Mouse (Mus musculus): ENCODE results near the gene Tcea2. TPM values are rescaled to one million over a fixed set of nuclear protein-coding genes. Genes with fewer than 3 reads are reported as not detected.
A peak's percentile ranks its signal among the peaks of the same experiment; 100 is the strongest.

Gene Tcea2
- 22.9 TPM for polyA plus RNA-seq (2021)

- in situ Hi-C loops (cut with MboI; ENCODE audit: low pct_unique_long_range_greater_than_20kb): loop anchor here (5.0 kb wide), 1 partner anchor 38 kb away; no protein-coding TSS in a partner anchor
- TF ChIP-seq CTCF (IDR thresholded peaks at IDR 0.05): no peak
- POLR2A ChIA-PET: interaction anchor here (0.5 to 0.7 kb wide), 2 partner anchors 97 to 290 kb away, joined by 3 to 4 read pairs; no protein-coding TSS in a partner anchor
- ATAC-seq: peak; percentile 46
- peak; percentile 35 for DNase-seq (ENCODE audit: low read depth, low spot score)
- H3K27me3 ChIP-seq: no peaks in the 10 kb centered on the region
- CTCF ChIA-PET: interaction anchor here (1.1 to 6.4 kb wide), 7 partner anchors 10 to 184 kb away, joined by 3 to 135 read pairs (median 6); partner anchors contain the start of genes Gm29797 and Tpd52l2
Observed at GRCm38 (mm10) chr2:181679951-181680715, at the start of gene Tcea2. Gene Tcea2, plus strand, starts transcription at chr2:181680310.

GRCm38 (mm10) chr2:181632624-181633023 lies 47.5 kb upstream of the Tcea2 start:
- no peak for DNase-seq (ENCODE audit: low read depth, low spot score)
- no peak for TF ChIP-seq CTCF (IDR thresholded peaks at IDR 0.05)
- no peak for ATAC-seq
- ChIA-PET POLR2A (no interaction called here), CTCF (interaction anchor here (0.7 to 2.2 kb wide), 3 partner anchors 11 to 46 kb away, joined by 3 to 15 read pairs (median 5); no protein-coding TSS in a partner anchor)
- H3K27me3 ChIP-seq: no peaks in the 10 kb centered on the region
- in situ Hi-C loops (cut with MboI; ENCODE audit: low pct_unique_long_range_greater_than_20kb): no loop called here

DNA sequence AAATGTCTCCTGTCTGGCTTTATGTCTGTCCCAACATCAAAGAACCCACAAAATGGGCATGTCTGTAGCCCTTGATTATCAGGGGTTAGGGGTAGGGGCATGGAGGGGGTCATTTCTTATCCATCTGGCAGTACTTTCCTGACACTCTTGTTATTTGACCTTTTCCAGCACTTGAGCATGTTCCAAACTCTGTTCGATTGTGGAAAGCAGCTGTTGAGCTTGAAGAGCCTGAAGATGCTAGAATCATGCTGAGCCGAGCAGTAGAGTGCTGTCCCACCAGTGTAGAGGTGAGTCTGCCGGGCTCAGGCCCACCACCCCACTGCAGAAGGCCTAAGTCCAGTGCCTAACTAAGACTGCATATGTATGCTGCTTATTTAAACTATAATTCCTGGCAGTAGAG lies 44.2 kb upstream of the Tcea2 start:
- DNase-seq (ENCODE audit: low read depth, low spot score) (no peak), ATAC-seq (no peak)
- POLR2A ChIA-PET: no interaction called here
- H3K27me3 ChIP-seq: no peaks in the 10 kb centered on the region
- CTCF ChIA-PET: interaction anchor here (1.1 to 4.0 kb wide), 7 partner anchors 8 to 45 kb away, joined by 3 to 18 read pairs (median 4); no protein-coding TSS in a partner anchor
- in situ Hi-C loops (cut with MboI; ENCODE audit: low pct_unique_long_range_greater_than_20kb): no loop called here
- TF ChIP-seq CTCF (IDR thresholded peaks at IDR 0.05): no peak

- POLR2A ChIA-PET: no interaction called here
- in situ Hi-C loops (cut with MboI; ENCODE audit: low pct_unique_long_range_greater_than_20kb): loop anchor here (5.0 kb wide), 1 partner anchor 33 kb away; no protein-coding TSS in a partner anchor
- H3K27me3 ChIP-seq: no peaks in the 10 kb centered on the region
- peak; percentile 89 for TF ChIP-seq CTCF (IDR thresholded peaks at IDR 0.05)
- peak; percentile 9 for DNase-seq (ENCODE audit: low read depth, low spot score)
- CTCF ChIA-PET: interaction anchor here (0.8 to 8.2 kb wide), 10 partner anchors 9 to 34 kb away, joined by 3 to 83 read pairs (median 6); no protein-coding TSS in a partner anchor
- ATAC-seq: no peak
Observed at GRCm38 (mm10) chr2:181644361-181644760, 35.7 kb upstream of the Tcea2 start.

DNA sequence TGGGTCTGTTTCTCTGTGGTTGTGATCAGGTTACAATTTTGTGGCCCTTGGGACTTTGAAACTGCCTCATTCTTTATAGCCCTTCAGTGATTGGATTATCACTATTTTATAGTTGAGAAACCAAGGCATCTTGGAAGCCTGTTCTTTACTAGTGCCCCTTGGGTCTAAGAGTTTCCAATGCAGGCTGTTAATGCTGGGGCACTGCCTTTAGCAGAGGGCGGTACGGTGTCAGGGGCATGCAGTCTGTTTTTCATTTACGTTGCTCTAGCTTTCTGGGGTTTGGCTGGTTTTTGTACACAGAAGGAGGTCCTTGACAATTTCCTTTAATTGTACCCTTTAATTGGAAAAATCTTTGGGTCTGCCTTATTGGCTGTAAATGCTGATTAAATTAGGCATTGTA lies 34.4 kb upstream of the Tcea2 start:
- no peak for ATAC-seq
- POLR2A ChIA-PET: no interaction called here
- no peak for DNase-seq (ENCODE audit: low read depth, low spot score)
- H3K27me3 ChIP-seq: no peaks in the 10 kb centered on the region
- CTCF ChIA-PET: interaction anchor here (1.2 to 8.2 kb wide), 5 partner anchors 13 to 32 kb away, joined by 3 to 83 read pairs (median 11); no protein-coding TSS in a partner anchor
- in situ Hi-C loops (cut with MboI; ENCODE audit: low pct_unique_long_range_greater_than_20kb): no loop called here
- TF ChIP-seq CTCF (IDR thresholded peaks at IDR 0.05): no peak

GRCm38 (mm10) chr2:181646626-181647472 lies 33.3 kb upstream of the Tcea2 start:
- DNase-seq (ENCODE audit: low read depth, low spot score) (no peak), ATAC-seq (no peak)
- CTCF ChIA-PET: interaction anchor here (0.8 to 8.2 kb wide), 4 partner anchors 13 to 31 kb away, joined by 3 to 83 read pairs (median 7); no protein-coding TSS in a partner anchor
- in situ Hi-C loops (cut with MboI; ENCODE audit: low pct_unique_long_range_greater_than_20kb): no loop called here
- no peak for TF ChIP-seq CTCF (IDR thresholded peaks at IDR 0.05)
- POLR2A ChIA-PET: no interaction called here
- H3K27me3 ChIP-seq: no peaks in the 10 kb centered on the region

DNA sequence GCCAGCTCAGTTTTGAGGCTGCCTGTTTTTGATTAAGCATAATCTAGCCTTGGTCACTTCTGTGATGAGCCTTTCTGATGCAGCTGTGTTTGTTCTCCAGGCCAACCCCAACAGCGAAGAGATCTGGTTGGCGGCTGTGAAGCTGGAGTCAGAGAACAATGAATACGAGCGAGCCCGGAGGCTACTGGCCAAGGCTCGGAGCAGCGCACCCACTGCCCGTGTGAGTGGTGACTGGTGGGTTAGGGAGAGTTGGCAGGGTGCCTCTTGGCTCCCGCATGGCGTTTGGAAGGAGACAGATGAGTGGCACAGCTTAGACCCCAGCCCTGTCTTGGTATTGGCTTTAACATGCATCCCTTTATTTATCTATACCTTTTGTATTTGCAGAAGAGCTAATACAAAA lies 31.2 kb upstream of the Tcea2 start:
- in situ Hi-C loops (cut with MboI; ENCODE audit: low pct_unique_long_range_greater_than_20kb): no loop called here
- ATAC-seq (no peak), DNase-seq (ENCODE audit: low read depth, low spot score) (no peak)
- no peaks in the 10 kb centered on the region for H3K27me3 ChIP-seq
- CTCF ChIA-PET: interaction anchor here (1.1 to 8.2 kb wide), 4 partner anchors 12 to 29 kb away, joined by 3 to 83 read pairs (median 3); no protein-coding TSS in a partner anchor
- TF ChIP-seq CTCF (IDR thresholded peaks at IDR 0.05): no peak
- POLR2A ChIA-PET: no interaction called here

DNA sequence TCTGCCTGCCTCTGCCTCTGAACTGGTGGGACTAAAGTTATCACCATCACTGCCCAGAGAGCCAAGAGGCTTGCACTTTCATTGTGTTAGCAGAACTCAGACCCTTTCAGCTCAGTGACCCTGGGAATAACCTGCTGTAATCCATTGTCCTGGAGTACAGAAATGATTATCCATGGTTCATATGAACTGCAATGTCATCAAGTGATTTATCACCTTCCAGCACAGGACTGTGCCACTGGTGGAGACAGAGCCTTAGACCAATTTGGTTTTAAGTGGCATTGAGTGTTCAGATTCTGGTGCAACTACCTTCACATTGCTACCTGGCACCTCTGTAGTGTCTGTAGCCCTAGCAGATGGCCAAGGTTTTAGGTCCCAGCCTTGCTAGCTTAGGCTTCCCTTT lies 27.0 kb upstream of the Tcea2 start:
- ChIA-PET POLR2A (no interaction called here), CTCF (interaction anchor here (4.7 kb wide), 1 partner anchor 25 kb away, joined by 25 read pairs; no protein-coding TSS in a partner anchor)
- no peaks in the 10 kb centered on the region for H3K27me3 ChIP-seq
- in situ Hi-C loops (cut with MboI; ENCODE audit: low pct_unique_long_range_greater_than_20kb): no loop called here
- no peak for ATAC-seq
- DNase-seq (ENCODE audit: low read depth, low spot score): no peak
- no peak for TF ChIP-seq CTCF (IDR thresholded peaks at IDR 0.05)

DNA sequence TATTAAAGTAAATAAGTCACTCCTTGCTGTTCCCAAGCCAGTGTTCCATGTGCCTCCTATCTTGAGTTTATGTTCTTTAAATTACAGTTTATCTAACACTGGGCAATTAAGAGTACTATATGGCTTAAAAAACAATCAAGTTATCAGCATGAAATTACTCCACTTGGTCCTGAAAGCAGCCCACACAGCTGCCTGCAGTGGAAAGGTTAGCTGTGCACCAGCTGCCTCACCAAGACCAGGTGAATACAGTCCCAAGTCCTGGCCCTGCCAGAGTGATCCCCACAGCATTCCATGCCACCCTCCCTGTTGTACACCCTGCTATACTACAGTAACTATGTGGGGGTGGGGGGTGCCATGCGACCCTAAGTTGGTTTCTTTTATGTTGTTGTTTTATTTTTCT lies 26.6 kb upstream of the Tcea2 start:
- TF ChIP-seq CTCF (IDR thresholded peaks at IDR 0.05): no peak
- ATAC-seq (no peak), DNase-seq (ENCODE audit: low read depth, low spot score) (no peak)
- POLR2A ChIA-PET: no interaction called here
- no peaks in the 10 kb centered on the region for H3K27me3 ChIP-seq
- in situ Hi-C loops (cut with MboI; ENCODE audit: low pct_unique_long_range_greater_than_20kb): no loop called here
- CTCF ChIA-PET: interaction anchor here (4.7 kb wide), 1 partner anchor 24 kb away, joined by 25 read pairs; no protein-coding TSS in a partner anchor

DNA sequence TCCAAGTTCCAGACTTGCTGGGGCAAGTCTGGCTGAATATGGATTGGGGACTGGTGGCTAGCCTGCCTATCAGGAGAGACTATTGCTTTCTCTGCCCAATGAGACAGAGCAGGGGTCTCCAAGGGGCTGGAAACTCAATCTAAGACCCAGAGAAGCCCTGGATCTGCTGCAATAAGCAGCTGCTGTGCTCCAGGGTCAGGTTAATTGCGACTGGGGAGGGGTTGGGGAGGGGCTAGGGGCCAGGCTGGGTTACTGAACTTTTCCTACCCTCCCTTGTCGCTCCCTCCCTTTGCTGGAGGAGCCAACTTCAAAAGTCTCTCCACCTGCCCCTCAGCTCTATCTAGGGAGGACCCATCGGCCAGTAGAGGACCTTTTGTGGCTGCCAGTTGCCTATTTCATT lies 23.4 kb upstream of the Tcea2 start, which contains the start of gene Gm29797:
Gm29797 (plus strand) TSS at position 301 of the 400 bp plus-strand sequence.
- ATAC-seq: no peak
- TF ChIP-seq CTCF (IDR thresholded peaks at IDR 0.05): no peak
- in situ Hi-C loops (cut with MboI; ENCODE audit: low pct_unique_long_range_greater_than_20kb): no loop called here
- POLR2A ChIA-PET: no interaction called here
- DNase-seq (ENCODE audit: low read depth, low spot score): no peak
- no peaks in the 10 kb centered on the region for H3K27me3 ChIP-seq
- CTCF ChIA-PET: interaction anchor here (4.6 to 13.3 kb wide), 2 partner anchors 16 to 22 kb away, joined by 18 to 135 read pairs; partner anchors contain the start of gene Tcea2
